Mouse (Mus musculus) neural tube, embryonic 13.5 days (tissue): Measurements from ENCODE around the gene Itga9. TPM values are rescaled to one million over a fixed set of nuclear protein-coding genes. Genes with fewer than 3 reads are reported as not detected.
A peak's percentile ranks its signal among the peaks of the same experiment; 100 is the strongest.

Experiments
- ATAC-seq: fragments of 200-750 bp; cut with Nextera tagmentation; 2 replicates; pipeline ENCODE4 v1.8.0; 2017; ENCODE audit warnings: low read depth, mild to moderate bottlenecking, moderate TSS enrichment, moderate library complexity
- H3K27ac ChIP-seq: fragments of 300-500 bp; sonication (generic); replicated peaks from 2 replicates; pipeline ENCODE4 v1.5.1; 2015; ENCODE audit warnings: moderate library complexity, mild to moderate bottlenecking, inconsistent platforms
- H3K27me3 ChIP-seq: fragments of 300-500 bp; sonication (generic); 2 replicates; pipeline ENCODE4 v1.6.1; 2015; ENCODE audit warnings: mild to moderate bottlenecking, inconsistent platforms
- H3K36me3 ChIP-seq: fragments of 300-500 bp; sonication (generic); 2 replicates; pipeline ENCODE4 v1.6.1; 2015; ENCODE audit warnings: mild to moderate bottlenecking, inconsistent platforms
- H3K4me1 ChIP-seq: fragments of 300-500 bp; sonication (generic); replicated peaks from 2 replicates; pipeline ENCODE4 v1.6.1; 2015; ENCODE audit warnings: inconsistent platforms
- H3K4me2 ChIP-seq: fragments of 300-500 bp; sonication (generic); 2 replicates; pipeline ENCODE4 v1.6.1; 2015; ENCODE audit warnings: inconsistent platforms, mild to moderate bottlenecking, moderate library complexity
- H3K4me3 ChIP-seq: fragments of 300-500 bp; sonication (generic); 2 replicates; pipeline ENCODE4 v1.5.1; 2015; ENCODE audit warnings: mild to moderate bottlenecking, inconsistent platforms
- H3K9ac ChIP-seq: fragments of 300-500 bp; sonication (generic); 2 replicates; pipeline ENCODE4 v1.6.1; 2015; ENCODE audit warnings: moderate library complexity, mild to moderate bottlenecking, inconsistent platforms
- H3K9me3 ChIP-seq: fragments of 300-500 bp; sonication (generic); 2 replicates; pipeline ENCODE4 v1.6.1; 2016; ENCODE audit warnings: inconsistent platforms
- WGBS: fragments of 180-500 bp; shearing (Covaris S2); methylation state at CpG from one replicate; pipeline ENCODE4 v1.1.7; 2015; 5-methylcytosine and 5-hydroxymethylcytosine counted together
- polyA plus RNA-seq: library from polyadenylated mRNA; unstranded; fragments of >200 nt; fragmentation: Nextera tagmentation; extraction: Ambion mirVana; gene quantifications from 2 replicates; pipeline ENCODE4 v1.2.1, GENCODE M21; 2015

Itga9 gene
- polyA plus RNA-seq, 1 experiment from 2014 or later, result 3.5 TPM

DNA sequence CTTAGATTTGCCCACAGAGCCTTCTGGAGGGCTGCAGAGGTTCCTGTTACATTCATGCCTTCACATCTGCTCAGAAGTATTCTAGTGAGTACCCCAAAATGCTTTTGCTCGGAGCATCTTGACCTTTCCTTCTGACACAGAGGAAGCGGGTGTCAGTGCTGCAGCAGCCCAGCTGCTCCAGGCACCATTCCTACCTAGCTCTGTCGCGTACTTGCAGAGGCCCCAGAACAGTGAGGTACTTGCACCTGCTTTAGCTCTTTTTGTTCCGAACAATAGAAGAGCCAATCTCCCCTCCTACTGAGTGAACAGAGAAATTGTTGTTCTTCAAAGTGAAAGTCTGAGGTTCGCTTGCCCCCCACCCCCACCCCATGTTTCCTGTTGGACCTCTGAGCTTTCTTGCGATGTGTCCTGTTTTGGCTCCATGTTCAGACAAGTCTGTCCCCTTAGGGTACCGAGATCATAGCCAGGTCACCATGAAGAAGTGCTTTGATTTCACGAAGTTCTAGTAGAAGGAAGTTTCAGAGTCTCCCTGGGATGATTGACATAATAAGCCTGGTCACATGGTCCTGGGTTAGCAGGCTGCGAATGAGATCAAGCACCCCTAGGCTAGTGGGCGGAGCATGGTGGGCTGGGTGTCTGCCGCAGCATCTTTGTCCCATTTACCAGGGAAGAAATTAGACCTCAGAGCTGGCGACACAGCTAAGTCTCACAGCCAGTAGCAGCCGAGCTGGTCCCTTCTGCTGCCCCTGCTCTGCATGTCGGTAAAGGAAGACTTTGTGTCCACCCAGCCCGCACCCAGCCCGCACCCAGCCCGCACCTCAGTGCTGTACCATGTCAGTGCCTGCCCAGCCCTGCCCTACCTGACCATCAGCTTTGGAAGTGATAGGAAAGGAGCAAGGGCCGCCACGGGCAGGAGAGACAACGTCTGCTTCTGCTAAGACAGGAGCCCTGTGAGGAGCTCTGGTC lies 215.0 kb downstream of the Itga9 start:
- WGBS, result 44% methylated on average over 21 of the region's 21 CpGs
- no peaks in the 10 kb centered on the region for H3K9me3 ChIP-seq
- peaks cover 35% of the 10 kb centered on the region for H3K4me1 ChIP-seq
- ATAC-seq, result 0 out of 2 replicates have a peak, but pooled peaks have one; percentile 12
- no peak overlapping the region for H3K4me3 ChIP-seq
- H3K36me3 ChIP-seq, result no peaks in the 10 kb centered on the region
- peak overlapping the region; percentile 39 for H3K4me2 ChIP-seq
- no peaks in the 10 kb centered on the region for H3K27me3 ChIP-seq
- H3K27ac ChIP-seq, result no peak overlapping the region
- H3K9ac ChIP-seq, result no peak overlapping the region

DNA sequence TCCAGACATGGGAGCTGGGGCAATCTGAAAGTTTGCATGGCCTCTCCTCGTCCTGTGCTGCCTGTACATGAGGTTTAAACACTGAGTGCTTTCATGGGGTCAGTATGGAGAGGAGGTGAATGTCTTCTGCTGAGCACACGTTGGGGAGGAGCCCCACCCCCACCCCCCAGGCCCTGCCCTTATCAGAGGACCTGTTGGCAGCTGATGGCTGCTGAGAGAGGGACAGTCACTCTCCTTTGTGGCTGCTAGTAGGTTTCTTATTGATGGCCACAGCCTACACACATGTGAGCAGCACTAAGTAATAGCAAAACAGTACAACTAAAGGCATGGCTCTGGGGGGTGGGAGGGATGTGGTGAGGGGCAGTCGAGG lies 215.7 kb downstream of the Itga9 start:
- Histone ChIP-seq H3K9ac (no peak overlapping the region), H3K4me3 (no peak overlapping the region)
- WGBS, result 62% methylated on average over 3 of the region's 3 CpGs

GRCm38 (mm10) chr9:118822581-118822980 lies 216.1 kb downstream of the Itga9 start:
- no peak overlapping the region for H3K27ac ChIP-seq
- H3K4me2 ChIP-seq, result no peak overlapping the region
- no peaks in the 10 kb centered on the region for H3K36me3 ChIP-seq
- H3K4me1 ChIP-seq, result peaks cover 27% of the 10 kb centered on the region
- no peak overlapping the region for H3K4me3 ChIP-seq
- 85% methylated on average over 2 of the region's 2 CpGs for WGBS
- no peaks in the 10 kb centered on the region for H3K27me3 ChIP-seq
- H3K9ac ChIP-seq, result no peak overlapping the region
- H3K9me3 ChIP-seq, result no peaks in the 10 kb centered on the region
- no peak for ATAC-seq

More for the DNA sequence above, 215.7 kb downstream of the Itga9 start:
- ATAC-seq, result no peak
- no peak overlapping the region for H3K27ac ChIP-seq
- H3K4me1 ChIP-seq, result peaks cover 31% of the 10 kb centered on the region
- H3K9me3 ChIP-seq, result no peaks in the 10 kb centered on the region
- H3K27me3 ChIP-seq, result no peaks in the 10 kb centered on the region
- H3K36me3 ChIP-seq, result no peaks in the 10 kb centered on the region
- H3K4me2 ChIP-seq, result peak overlapping the region; percentile 39

DNA sequence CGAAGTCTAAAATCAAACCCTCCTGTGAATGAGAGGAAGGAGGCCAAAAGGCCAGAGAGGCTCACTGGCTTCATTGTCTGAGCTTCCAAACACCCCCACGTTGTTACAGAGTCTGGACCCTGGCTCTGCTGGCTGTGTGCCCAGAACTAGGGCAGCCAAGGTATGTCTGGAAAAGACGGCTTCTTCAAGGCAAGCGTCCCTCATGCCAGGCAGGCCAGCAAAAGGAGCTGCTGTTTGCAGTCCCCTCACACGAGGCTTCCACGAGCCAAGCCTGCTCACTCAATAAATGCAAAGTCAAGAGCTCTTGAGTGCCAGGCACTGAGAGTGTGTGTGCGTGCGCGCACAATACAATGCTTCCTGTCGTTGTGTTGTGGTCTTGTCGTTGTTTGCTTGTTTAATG lies 224.6 kb downstream of the Itga9 start:
- Histone ChIP-seq H3K27me3 (no peaks in the 10 kb centered on the region), H3K4me3 (no peak overlapping the region), H3K9me3 (no peaks in the 10 kb centered on the region), H3K4me1 (peaks cover 9% of the 10 kb centered on the region; the same call in 1 of the 2 replicates), H3K4me2 (no peak overlapping the region), H3K27ac (0 out of 2 replicates have a peak overlapping the region, but pooled peaks have one; percentile 19), H3K9ac (no peak overlapping the region), H3K36me3 (0 out of 2 replicates have a peak, but pooled peaks cover 3% of the 10 kb centered on the region)
- peak; percentile 23; the same call in 1 of the 2 replicates for ATAC-seq
- 52% methylated on average over 11 of the region's 11 CpGs for WGBS

GRCm38 (mm10) chr9:118832533-118832932 lies 226.0 kb downstream of the Itga9 start:
- no peak for ATAC-seq

GRCm38 (mm10) chr9:118833413-118833812 lies 226.9 kb downstream of the Itga9 start:
- Histone ChIP-seq H3K4me3 (no peak overlapping the region), H3K4me1 (peaks cover 9% of the 10 kb centered on the region; the same call in 1 of the 2 replicates), H3K27ac (no peak overlapping the region), H3K27me3 (no peaks in the 10 kb centered on the region), H3K9ac (no peak overlapping the region), H3K9me3 (no peaks in the 10 kb centered on the region), H3K36me3 (0 out of 2 replicates have a peak, but pooled peaks cover 3% of the 10 kb centered on the region), H3K4me2 (no peak overlapping the region)
- no peak for ATAC-seq
- 74% methylated on average over 8 of the region's 8 CpGs for WGBS

More at GRCm38 (mm10) chr9:118832533-118832932, 226.0 kb downstream of the Itga9 start:
- Histone ChIP-seq H3K9me3 (no peaks in the 10 kb centered on the region), H3K4me3 (no peak overlapping the region), H3K9ac (no peak overlapping the region), H3K4me2 (no peak overlapping the region), H3K4me1 (peaks cover 9% of the 10 kb centered on the region; the same call in 1 of the 2 replicates), H3K27ac (no peak overlapping the region), H3K36me3 (0 out of 2 replicates have a peak, but pooled peaks cover 3% of the 10 kb centered on the region), H3K27me3 (no peaks in the 10 kb centered on the region)
- WGBS, result 80% methylated on average over 3 of the region's 3 CpGs

DNA sequence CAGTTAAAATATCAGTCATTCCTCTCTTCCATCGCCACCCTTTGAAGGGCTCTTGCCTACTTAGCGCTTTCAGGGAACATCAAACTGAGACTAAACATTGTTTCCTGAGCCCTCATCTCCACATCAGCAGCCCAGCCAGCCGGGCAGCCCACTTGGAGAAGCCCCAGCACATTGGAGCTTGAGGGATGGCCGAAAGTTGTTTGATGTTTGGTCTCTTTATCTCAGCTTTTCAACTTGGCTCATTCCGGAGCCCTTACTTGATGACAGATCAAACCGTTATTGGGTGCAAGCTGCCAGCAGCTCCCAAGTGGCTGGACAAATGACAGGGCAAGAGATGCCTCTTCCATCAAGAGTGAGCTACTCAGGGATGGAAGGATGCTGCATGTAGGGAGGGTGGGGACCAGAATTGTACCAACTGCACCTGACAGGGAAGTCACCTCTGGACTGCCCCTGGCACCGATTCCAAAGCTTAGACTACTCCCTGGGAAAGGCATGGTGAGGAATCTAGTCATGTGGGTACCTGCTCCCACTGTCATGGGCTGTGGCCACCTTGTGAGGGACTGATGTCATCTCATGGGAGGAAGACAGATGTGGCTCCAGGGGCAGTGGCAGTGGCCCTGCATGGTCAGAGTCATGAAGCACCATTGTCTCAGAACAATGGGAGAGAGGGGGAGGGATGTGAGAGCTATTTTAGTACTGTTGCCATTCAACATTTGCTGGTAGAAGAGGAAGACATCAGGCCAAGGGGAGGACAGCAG lies 232.6 kb downstream of the Itga9 start:
- H3K36me3 ChIP-seq, result 0 out of 2 replicates have a peak, but pooled peaks cover 3% of the 10 kb centered on the region
- no peak for ATAC-seq

DNA sequence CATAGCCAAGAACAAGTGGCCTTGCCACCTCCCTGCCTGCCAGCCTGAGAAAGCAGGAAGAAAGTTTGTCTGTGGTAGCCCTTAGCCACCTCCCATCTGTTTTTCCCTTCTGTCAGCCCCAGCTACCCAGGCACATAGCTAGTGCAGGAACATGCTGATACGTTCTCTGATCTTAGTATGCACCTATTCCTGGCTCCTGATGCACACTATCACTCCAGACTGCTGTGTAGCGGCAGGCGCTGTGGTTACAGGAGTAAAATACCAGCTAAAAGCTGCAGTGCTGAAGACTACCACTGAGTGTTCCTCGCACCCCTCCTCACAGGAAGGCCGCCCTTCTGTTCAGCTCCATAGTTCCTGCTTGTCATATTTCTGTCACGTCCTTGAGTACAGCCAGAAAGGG lies 234.8 kb downstream of the Itga9 start:
- ATAC-seq, result no peak
- Histone ChIP-seq H3K4me3 (no peak overlapping the region), H3K4me2 (no peak overlapping the region), H3K27me3 (no peaks in the 10 kb centered on the region), H3K4me1 (peaks cover 4% of the 10 kb centered on the region; the same call in 1 of the 2 replicates), H3K9me3 (no peaks in the 10 kb centered on the region), H3K27ac (no peak overlapping the region), H3K9ac (no peak overlapping the region), H3K36me3 (no peaks in the 10 kb centered on the region)
- WGBS, result 88% methylated on average over 6 of the region's 6 CpGs

More for the DNA sequence above, 232.6 kb downstream of the Itga9 start:
- Histone ChIP-seq H3K27ac (no peak overlapping the region), H3K4me3 (no peak overlapping the region), H3K4me1 (no peaks in the 10 kb centered on the region), H3K9me3 (no peaks in the 10 kb centered on the region), H3K4me2 (no peak overlapping the region), H3K9ac (no peak overlapping the region), H3K27me3 (no peaks in the 10 kb centered on the region)
- WGBS, result 88% methylated on average over 7 of the region's 7 CpGs

- H3K4me1 ChIP-seq, result peaks cover 4% of the 10 kb centered on the region; the same call in 1 of the 2 replicates
- H3K36me3 ChIP-seq, result no peaks in the 10 kb centered on the region
- ATAC-seq, result no peak
- H3K4me2 ChIP-seq, result no peak overlapping the region
- no peaks in the 10 kb centered on the region for H3K9me3 ChIP-seq
- H3K27ac ChIP-seq, result no peak overlapping the region
- no peaks in the 10 kb centered on the region for H3K27me3 ChIP-seq
- WGBS, result 74% methylated on average over 7 of the region's 7 CpGs
- no peak overlapping the region for H3K4me3 ChIP-seq
- H3K9ac ChIP-seq, result no peak overlapping the region
These were observed 235.5 kb downstream of the Itga9 start for GRCm38 (mm10) chr9:118841907-118842432.

DNA sequence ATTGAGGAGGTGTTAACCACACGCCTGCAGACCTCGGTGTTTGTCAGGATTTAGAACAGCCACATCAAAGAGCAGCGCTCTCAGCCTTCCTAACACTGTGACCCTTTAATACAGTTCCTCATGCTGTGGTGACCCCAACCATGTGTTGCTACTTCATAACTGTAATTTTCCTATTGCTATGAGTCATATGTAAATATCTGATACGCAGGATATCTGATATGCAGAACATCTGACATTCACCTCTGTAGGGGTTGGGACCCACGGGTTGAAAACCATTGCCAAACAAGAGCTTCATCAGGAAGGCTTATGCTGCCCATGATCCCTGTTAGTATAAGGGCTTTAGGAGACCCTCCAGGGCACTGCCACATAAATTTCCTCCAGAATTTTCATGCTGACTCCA lies 237.2 kb downstream of the Itga9 start:
- peaks cover 4% of the 10 kb centered on the region; the same call in 1 of the 2 replicates for H3K4me1 ChIP-seq
- no peaks in the 10 kb centered on the region for H3K9me3 ChIP-seq
- no peak overlapping the region for H3K27ac ChIP-seq
- H3K27me3 ChIP-seq, result no peaks in the 10 kb centered on the region
- no peak overlapping the region for H3K4me2 ChIP-seq
- no peak overlapping the region for H3K4me3 ChIP-seq
- ATAC-seq, result no peak
- H3K36me3 ChIP-seq, result no peaks in the 10 kb centered on the region
- 80% methylated on average over 5 of the region's 5 CpGs for WGBS
- H3K9ac ChIP-seq, result no peak overlapping the region

- Histone ChIP-seq H3K36me3 (no peaks in the 10 kb centered on the region), H3K27ac (no peak overlapping the region), H3K27me3 (no peaks in the 10 kb centered on the region), H3K9ac (no peak overlapping the region), H3K4me2 (no peak overlapping the region), H3K9me3 (no peaks in the 10 kb centered on the region), H3K4me3 (no peak overlapping the region), H3K4me1 (peaks cover 4% of the 10 kb centered on the region; the same call in 1 of the 2 replicates)
- 49% methylated on average over 5 of the region's 5 CpGs for WGBS
- ATAC-seq, result no peak
These were observed 238.5 kb downstream of the Itga9 start for GRCm38 (mm10) chr9:118845003-118845402.
